Mouse (Mus musculus) left cerebral cortex, postnatal 36 days (tissue): ENCODE data around the gene Trak1. TPM values are rescaled to one million over a fixed set of nuclear protein-coding genes. Genes with fewer than 3 reads are reported as not detected.

Experiments
- DNase-seq, 2 experiments: peaks; one replicate each; pipeline ENCODE4 v3.0.0; 2021 to 2022; ENCODE audit warnings: low spot score in 2 of 2, mixed read lengths in 1 of 2
- intact Hi-C: fragments of 180-260 bp; cut with DNase I; formaldehyde crosslinking; loops from one replicate; pipeline ENCODE4 v1.15.1; 2025
- total RNA-seq, 2 experiments: library from RNA; stranded (reverse); gene quantifications; 2 replicates each; pipeline ENCODE4 v1.2.3; 2021

Trak1 gene
- total RNA-seq, 2 experiments from 2014 or later = 229 to 269 TPM

DNA sequence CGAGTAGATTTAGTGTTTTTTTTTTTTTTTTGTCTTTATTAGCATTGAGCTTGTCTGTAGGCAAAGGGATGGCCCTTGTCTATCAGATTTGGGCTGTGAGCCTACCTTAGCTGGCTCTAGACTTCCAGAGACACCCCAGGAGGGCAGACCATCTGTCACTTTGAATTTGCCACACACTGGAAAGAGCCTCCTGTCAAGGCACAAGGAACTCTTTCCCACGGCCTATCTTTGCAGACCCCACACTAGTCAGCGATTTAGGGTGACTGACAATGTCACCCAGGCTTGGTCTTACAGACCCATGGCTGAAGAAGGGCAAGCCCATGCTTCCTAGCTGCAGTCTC, 147.0 kb downstream of the Trak1 start:
- no peak for DNase-seq
- intact Hi-C loops = no loop called here

- no peak for DNase-seq
- intact Hi-C loops = no loop called here
Observed at GRCm38 (mm10) chr9:121445364-121445763, 148.1 kb downstream of the Trak1 start.

DNA sequence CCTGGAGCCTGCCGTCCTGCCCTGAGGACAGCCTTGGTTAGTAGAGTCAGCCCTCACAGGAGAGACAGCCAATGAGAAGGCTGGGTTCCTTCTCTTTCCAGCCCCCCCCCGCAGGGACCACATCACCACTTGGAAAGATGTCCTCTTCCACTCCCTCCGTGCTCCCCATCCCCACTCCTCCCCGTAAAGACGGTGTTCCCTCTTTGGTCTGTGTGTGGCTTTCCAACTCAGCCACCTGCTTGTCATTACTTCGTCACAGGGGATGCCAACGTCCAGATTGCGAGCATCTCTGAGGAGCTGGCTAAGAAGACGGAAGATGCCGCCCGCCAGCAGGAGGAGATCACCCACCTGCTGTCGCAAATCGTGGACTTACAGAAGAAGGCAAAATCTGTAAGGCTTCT, 149.1 kb downstream of the Trak1 start:
- intact Hi-C loops = no loop called here
- DNase-seq = peak; percentile 48 to 64

DNA sequence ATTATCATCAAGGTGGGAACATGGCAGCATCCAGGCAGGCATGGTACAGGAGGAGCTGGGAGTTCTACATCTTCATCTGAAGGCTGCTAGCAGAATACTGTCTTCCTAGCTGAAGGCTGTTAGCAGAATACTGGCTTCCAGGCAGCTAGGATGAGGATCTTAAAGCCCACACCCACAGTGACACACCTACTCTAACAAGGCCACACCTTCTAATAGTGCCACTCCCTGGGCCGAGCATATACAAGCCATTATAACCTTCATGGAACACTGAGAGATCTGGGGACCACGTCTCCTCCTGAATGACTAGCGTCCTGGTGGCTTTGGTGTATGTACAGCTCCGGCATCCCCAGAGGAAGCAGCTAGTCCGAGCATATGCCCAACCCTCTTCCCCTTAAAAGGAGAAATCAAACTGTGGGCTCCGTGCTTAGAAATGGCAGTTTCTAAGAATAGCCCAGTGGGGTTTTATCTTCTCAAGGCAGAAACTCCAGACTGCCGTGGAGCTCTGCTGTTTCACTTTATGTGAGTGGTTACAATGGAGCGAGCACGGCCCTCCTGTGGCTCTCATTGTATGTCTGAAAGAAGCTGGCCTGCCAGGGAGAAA, 155.1 kb downstream of the Trak1 start:
- intact Hi-C loops = loop anchor here (5.0 kb wide), 1 partner anchor 65 kb away; no protein-coding TSS in a partner anchor
- DNase-seq = peak in 1 of 2 experiments; percentile 40

- DNase-seq = no peak
- intact Hi-C loops = loop anchor here (5.0 kb wide), 1 partner anchor 68 kb away; no protein-coding TSS in a partner anchor
Observed at GRCm38 (mm10) chr9:121454891-121455290, 157.6 kb downstream of the Trak1 start.

- intact Hi-C loops = no loop called here
- DNase-seq = no peak
Observed at GRCm38 (mm10) chr9:121456739-121457515, 159.6 kb downstream of the Trak1 start.

- intact Hi-C loops = no loop called here
Observed at GRCm38 (mm10) chr9:121458466-121458865, 161.2 kb downstream of the Trak1 start.

DNA sequence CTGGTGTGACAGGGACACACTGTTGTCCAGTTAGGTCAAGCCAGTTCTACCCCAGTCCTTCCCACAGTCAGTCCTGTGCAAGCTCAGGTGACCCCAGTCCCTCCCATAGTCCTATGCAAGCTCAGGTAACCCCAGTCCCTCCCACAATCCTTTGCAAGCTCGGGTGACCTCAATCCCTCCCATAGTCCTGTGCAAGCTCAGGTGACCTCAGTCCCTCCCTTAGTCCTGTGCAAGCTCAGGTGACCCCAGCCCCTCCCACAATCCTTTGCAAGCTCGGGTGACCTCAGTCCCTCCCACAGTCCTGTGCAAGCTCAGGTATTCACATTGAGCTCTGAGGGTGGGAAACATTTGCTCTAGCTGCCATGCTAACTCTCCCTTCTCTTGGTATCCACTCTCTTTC, 162.6 kb downstream of the Trak1 start:
- no peak for DNase-seq
- intact Hi-C loops = no loop called here

More at GRCm38 (mm10) chr9:121458466-121458865, 161.2 kb downstream of the Trak1 start:
- DNase-seq = peak in 1 of 2 experiments; percentile 31

- no peak for DNase-seq
- intact Hi-C loops = no loop called here
Observed at GRCm38 (mm10) chr9:121460527-121460926, 163.2 kb downstream of the Trak1 start.

GRCm38 (mm10) chr9:121467460-121467859, 170.2 kb downstream of the Trak1 start:
- DNase-seq = no peak
- intact Hi-C loops = no loop called here

DNA sequence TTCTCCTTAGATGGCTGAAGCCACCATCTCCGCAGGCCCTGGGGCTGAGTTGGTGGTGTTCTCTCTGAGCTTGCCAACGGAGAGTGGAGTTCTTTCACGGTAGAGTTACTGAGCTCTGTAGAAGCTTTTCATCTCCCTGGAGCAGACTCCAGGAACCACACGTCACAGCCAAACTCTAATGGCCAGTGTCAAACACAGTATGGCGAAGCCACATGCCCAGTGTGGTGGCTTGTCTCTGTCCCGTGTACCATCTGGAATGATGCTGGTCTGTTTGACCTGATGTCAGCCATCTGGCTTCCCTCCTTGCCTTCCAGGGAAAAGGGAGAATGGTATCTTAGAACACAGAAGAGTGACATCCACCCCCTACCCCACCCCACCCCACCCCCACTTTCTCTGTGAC, 172.4 kb downstream of the Trak1 start:
- intact Hi-C loops = no loop called here

DNA sequence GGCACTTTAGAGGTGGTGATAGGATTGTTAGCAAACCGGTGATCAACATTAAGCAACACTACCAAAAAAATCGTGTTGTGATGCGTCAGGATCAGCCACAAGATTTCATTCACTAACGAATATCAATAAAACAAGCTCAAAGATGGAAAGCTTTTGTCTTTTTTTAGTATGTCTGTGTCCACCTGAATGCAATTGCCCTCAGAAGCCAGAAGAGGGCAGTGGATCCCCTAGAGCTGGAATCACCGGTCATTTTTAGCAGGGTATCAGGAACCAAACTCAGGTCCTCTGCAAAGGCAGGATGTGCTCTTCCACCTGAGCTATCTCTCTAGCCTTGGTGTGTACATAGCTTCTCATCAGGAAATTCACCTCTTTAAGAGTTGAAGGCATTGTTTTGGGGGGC, 177.5 kb downstream of the Trak1 start:
- no peak for DNase-seq
- intact Hi-C loops = loop anchor here (5.0 kb wide), 1 partner anchor 227 kb away; no protein-coding TSS in a partner anchor

More for the DNA sequence above, 172.4 kb downstream of the Trak1 start:
- DNase-seq = no peak

GRCm38 (mm10) chr9:121475488-121476452, 178.5 kb downstream of the Trak1 start:
- no peak for DNase-seq

GRCm38 (mm10) chr9:121477305-121477911, 180.1 kb downstream of the Trak1 start:
- intact Hi-C loops = loop anchor here (5.0 kb wide), 1 partner anchor 230 kb away; no protein-coding TSS in a partner anchor
- DNase-seq = peak; percentile 60 to 77

More at GRCm38 (mm10) chr9:121475488-121476452, 178.5 kb downstream of the Trak1 start:
- intact Hi-C loops = loop anchor here (5.0 kb wide), 1 partner anchor 228 kb away; no protein-coding TSS in a partner anchor

- DNase-seq = peak; percentile 48 to 55
- intact Hi-C loops = loop anchor here (1.0 to 5.0 kb wide), 3 partner anchors 126 to 232 kb away; no protein-coding TSS in a partner anchor
Observed at GRCm38 (mm10) chr9:121479453-121479852, 182.2 kb downstream of the Trak1 start.

DNA sequence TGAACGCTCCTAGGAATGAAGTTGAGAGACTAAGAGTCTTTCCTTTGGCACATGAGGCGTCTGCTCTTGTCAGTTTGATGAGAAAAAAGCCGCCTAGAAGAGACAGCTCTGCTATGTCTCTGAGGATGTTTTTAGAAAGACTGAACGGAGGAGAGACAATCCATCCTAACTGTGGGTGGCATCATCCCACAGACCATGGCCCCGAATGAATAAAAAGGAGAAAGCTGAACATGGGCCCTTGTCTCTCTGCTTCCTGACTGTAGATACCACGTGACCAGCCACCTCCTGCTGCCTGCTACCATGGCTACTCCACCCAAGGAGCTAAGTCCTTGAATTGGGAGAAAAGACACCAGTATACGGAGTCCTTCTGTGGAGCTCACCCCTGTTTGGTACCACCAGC, 189.9 kb downstream of the Trak1 start:
- peak; percentile 44 to 48 for DNase-seq
- intact Hi-C loops = no loop called here

DNA sequence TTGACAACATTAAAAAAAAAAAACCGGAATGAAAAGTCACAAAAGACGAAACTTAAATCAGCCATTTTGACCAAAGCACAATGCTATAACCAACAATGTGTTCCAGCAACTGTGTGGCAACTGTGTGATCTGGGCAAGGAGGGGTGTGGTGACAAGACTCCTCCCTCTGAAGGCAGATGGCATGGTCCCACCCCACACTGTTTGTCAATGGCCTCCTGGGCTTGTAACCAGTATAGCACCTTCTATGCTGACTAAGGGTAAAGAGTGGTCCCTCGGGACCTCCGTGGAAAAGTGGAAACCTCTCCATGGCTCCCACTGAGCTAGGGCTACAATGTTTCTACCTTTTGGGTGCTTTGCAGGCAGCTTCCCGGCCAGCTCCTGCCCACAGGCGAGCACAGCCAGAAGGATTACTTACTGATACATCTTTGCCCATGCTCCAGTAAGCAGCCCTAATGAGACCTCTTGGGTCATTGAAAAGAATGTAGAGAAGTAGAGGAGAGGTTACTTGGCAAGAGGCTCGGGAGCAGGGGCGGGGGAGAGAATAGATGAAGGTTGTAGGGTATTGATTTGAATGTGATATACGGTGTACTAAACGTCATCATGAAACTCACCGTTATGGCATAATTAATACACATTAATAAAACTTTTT, 194.4 kb downstream of the Trak1 start:
- intact Hi-C loops = loop anchor here (2.0 kb wide), 1 partner anchor 59 kb away; no protein-coding TSS in a partner anchor
- DNase-seq = no peak

DNA sequence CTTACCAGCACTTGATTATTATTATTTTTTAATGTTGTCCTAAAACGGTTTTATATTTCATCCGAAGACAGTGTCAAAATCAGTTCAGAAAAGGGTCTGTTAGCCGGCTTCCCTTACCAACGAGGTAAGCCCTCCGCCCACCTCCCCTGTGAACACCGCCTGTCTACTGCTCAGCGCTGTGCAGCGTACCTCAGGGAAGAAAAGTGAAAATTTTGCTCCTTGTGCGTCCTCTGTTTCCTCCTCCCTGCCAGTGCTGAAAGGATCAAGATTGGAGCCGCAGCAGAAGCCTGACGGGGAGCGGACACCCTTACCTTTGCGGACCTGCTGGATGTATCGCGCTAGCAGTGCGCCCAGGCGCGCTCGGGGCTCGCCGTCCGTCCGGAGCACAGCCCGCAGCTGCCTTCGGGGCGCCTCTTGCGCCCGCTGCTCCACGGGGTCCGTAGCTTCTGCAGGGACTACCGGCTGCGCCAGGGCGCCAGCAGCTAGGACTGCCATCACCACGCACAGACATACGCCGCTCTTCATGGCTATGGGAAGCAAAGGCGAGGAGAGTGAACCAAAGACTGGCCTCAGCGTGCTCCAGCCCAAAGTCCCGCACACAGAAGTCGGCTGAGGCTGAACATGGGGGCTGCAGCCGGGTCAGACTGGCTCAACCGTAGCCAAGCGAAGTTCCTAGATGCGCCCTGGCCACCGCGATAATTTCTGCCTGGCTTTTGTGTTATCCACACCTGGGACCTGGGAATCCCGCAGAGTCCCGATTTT, 196.9 kb downstream of the Trak1 start:
- intact Hi-C loops = no loop called here
- DNase-seq = peak; percentile 46 to 48
